Mouse (Mus musculus): ENCODE data around the gene Lrp3. TPM values are rescaled to one million over a fixed set of nuclear protein-coding genes. Genes with fewer than 3 reads are reported as not detected.
A peak's percentile ranks its signal among the peaks of the same experiment; 100 is the strongest.

Gene Lrp3
- total RNA-seq, 4 experiments from 2014 or later = 7.3 to 10.4 (median 9.1) TPM

GRCm38 (mm10) chr7:35191276-35191675, 24.0 kb downstream of the Lrp3 start:
- no peak for DNase-seq (ENCODE audit: low spot score)

DNA sequence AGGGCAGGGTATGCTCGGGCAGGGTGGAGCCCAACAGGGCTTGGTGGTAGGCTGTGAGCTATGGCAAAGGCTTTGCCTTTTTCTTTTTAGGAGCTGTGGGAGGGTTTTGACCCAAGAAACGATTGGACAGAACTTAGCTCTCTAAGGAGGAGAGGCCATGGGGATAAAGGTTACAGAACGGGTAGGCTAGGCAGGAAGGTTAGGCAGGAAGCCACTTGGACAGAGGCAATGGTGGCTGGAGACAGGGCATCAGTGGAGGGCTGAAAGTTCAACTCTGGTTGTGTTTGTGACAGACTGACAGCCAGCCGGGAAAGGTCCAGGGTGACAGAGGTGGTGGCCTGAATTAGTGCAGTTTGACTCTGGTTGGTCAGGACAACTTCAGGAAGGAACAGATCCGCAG, 25.6 kb downstream of the Lrp3 start:
- no peak for DNase-seq (ENCODE audit: low spot score)

DNA sequence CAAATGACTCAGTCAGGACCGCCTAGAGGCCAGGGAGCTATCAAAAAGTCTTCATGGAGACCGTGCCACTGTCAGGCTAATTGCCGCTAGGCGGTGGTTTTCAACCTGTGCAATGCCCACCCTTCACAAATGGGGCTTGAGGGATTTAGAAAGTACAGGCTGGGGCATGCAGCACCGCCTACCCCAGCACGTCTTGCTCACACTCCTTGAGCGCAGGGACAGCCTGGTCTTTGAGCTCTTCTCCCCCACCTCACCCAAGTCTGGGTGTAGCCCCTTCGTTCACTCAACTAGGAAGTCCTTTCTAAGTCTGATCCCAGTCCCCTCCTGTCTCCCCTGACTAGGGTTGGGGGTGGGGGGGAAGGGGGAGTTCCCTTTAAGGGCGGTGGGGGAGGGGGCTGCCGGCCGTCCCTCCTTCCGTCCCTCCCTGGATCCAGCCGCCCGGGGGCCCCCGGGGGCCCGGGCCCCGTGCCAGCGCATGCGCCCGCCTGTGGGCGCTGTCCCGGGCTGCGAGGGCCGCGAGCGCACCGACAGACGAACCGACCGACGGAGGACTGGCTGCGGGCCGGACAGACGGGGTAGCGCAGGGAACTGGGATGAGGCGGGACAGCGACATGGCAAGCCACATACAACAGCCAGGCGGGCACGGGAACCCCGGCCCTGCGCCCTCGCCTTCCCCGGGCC, 29.3 kb downstream of the Lrp3 start, which contains the start of gene Slc7a10:
TSS of gene Slc7a10 (plus strand) at position 497 of the 681 bp plus-strand sequence.
- no peak for DNase-seq (ENCODE audit: low spot score)

GRCm38 (mm10) chr7:35184833-35185724, 30.2 kb downstream of the Lrp3 start:
- no peak for DNase-seq (ENCODE audit: low spot score)

DNA sequence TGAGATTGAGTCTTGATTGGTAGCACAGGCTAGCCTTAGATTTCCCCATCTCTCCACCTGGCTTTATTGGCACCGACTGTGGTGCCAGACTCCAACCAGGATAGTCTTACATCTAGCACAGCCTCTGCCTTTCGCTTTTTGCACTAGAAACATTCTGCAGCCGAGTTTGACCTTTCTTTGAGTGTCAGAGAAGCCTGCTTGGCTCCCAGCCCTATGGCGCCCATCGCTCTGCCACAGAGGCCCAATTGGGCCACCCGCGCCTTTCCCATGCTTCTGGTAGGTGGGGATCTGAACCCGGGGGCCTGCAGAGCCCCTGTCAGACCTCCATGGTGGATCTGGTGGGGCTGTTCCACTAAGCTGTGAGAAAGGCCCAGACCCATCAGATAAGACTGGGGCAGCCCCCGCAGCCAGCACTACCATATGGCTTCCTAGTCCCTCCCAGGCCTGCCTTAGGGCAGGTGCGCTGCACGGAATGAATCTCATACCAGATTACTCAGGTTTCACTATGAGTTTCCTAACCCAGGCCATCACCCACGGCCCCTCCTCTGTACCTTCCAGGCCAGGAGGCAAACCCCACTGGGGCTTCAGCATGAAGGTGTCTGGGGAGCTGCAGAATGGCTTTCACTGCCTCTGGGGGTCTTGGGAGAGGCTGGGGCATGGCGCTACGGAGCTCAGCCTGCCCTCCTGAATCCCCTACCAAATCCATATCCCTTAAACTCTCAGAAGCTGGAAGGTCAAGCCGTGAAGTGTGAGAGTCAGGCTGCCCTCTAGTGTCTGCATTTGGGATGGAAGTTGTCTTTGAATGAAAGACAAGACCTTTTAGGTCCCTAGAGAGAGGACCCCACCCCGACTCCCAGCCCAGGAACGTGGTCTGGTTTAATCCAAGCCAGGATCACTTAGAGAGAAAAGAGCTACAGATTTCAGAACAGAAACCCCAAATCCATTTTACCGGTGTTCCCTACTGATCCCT, 38.6 kb downstream of the Lrp3 start:
- no peak for DNase-seq (ENCODE audit: low spot score)

DNA sequence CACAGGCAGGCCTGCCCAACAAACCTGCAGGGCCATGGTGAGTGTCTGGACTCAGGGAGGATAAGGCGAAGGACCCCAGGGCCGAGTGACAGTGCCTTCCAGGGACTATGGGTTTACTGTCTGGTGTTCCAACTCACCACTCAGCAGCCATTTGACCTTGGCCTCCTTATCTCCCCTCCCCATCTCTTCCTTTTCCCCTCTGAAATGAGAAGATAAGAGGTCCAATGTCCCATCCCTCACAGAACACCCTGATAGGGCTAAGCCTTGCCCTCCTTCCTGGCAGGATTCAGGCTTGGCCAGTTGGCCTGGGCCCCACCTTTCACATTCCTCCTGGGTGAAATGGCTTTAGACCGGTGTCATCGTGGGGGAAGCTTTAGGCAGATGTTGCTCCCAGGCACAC, 39.8 kb downstream of the Lrp3 start:
- no peak for DNase-seq (ENCODE audit: low spot score)

- no peak for DNase-seq (ENCODE audit: low spot score)
Measured at GRCm38 (mm10) chr7:35172519-35172918, 42.8 kb downstream of the Lrp3 start.

DNA sequence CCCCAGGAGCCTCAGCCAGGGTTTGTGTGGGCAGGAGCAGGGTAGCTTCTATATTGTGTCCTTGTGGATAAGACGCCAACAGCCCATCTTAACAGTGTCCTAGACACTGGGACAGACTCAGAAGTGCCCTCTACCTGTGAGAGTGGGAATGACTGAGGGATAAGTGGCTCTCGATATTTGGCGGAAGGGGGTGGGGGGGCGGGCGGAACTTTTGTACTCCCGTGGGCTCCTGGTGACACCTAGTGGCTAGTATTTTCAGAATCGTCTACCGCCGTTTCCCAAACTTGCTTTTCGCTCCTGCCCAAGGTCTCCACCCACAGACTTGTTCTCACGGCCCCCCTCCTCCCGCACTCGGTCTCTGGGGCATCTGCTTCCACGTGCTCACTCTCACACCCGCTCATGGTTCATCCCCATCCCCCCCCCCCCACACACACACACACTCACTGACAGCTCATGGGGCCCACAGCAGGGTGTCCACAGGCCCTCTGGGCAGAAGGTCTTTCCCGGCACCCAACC, 43.4 kb downstream of the Lrp3 start:
- peak; percentile 79 for DNase-seq (ENCODE audit: low spot score)

GRCm38 (mm10) chr7:35169341-35169740, 46.0 kb downstream of the Lrp3 start:
- DNase-seq (ENCODE audit: low spot score) = peak; percentile 91

- no peak for DNase-seq (ENCODE audit: low spot score)
Measured at GRCm38 (mm10) chr7:35167925-35168324, 47.4 kb downstream of the Lrp3 start.

DNA sequence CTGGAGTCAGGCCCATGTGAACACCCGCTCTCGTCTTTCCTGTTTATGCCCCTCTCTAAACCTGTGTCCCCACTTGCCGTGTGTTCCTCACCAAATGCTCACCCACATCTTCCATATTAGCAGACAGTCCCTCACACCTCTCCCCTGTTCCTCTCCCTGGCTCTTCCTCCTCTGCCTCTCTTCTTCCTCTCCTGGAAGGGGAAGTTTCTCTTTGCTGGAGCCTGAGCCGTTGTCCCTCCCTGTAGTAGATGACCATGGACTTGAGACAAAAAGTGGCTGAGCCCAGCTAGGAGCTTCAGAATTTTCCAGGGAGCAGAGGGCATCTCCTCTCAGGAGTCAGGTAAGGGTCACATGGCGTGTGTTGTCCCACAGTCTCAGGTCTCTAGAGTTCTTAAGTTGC, 48.3 kb downstream of the Lrp3 start:
- DNase-seq (ENCODE audit: low spot score) = no peak

DNA sequence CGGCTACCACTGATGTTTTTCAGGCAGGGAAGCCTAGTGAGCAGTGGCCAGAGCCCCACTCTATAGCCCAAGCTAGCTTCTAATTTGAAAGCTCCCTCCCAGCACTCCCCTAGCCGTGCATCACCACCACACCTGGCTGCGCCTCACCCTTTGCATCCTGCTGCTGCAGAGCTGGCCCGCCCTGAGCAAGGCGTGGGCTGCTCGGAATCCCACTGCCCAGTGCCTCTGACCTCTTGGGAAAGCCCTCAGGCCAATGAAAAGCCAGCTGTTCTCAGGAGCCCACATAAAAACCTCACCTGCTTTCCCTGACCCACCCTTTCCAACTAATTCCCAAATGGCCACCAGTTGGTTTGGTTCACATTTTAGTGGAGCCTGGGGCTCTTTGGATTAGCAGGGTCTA, 51.2 kb downstream of the Lrp3 start:
- no peak for DNase-seq (ENCODE audit: low spot score)

DNA sequence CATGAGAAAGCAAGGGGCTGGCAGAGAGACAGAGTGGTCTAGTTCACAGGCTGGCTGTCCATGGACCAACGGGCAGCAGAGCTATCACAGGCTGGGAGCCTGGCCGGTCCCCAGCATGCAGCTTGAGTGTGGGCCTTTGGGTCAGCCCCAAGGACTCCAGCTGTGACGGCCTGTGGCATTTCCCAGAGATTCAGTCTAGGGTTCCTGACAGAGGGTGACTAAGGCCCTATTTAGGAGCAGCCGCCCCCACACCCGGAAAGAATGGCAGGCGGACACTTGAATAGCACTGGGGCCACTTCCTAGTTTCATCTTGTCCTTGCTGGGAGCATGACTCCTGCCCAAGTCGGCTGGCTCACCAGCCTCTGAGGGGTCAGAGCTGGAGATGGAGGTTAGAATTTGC, 51.7 kb downstream of the Lrp3 start:
- no peak for DNase-seq (ENCODE audit: low spot score)

GRCm38 (mm10) chr7:35162443-35162842, 52.9 kb downstream of the Lrp3 start:
- DNase-seq (ENCODE audit: low spot score) = no peak

GRCm38 (mm10) chr7:35157512-35157911, 57.8 kb downstream of the Lrp3 start:
- DNase-seq (ENCODE audit: low spot score) = no peak

DNA sequence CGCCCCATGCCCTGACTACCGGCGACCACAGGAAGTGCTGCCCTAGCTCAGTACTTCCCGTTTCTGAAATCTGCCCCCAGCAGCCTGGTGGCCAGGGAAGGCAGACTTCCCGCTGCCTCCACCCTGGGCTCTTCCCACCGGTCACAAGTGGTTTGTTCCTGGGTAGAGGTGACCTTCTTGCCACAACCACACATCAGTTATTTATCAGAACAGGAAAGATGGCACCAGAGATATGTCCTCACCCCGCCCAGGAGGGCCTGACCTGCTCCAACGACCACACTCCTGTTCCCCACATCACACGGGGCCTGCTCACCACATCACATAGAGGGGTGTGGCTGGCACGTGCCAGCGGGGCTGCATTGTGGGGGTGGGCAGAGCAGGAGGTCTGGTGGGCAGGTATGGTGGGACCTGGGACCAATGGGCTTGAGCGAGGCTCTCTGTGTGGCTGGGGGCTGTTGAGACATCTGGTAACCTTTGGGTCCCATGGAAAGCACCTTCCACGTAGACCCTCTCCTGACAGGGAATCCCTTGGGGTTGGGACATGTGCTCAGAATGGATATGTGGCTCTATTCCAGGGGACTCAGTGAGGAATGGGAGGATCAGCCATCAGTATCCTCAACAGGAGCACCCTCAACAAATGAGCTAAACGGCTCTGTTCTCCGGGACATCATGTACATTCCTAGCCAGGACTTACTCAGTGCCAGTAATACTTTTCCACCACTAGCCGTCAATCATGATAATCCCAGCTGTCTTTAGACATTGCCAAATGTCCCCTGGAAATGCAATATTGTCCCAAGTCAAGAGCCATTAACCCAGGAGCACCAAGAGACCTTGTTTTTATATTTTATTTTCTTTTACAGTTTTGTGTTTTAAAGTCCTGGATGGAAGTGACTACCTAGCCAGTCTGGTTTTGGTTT, 58.5 kb downstream of the Lrp3 start:
- DNase-seq (ENCODE audit: low spot score) = no peak

- no peak for DNase-seq (ENCODE audit: low spot score)
Measured at GRCm38 (mm10) chr7:35154449-35154848, 60.8 kb downstream of the Lrp3 start.

DNA sequence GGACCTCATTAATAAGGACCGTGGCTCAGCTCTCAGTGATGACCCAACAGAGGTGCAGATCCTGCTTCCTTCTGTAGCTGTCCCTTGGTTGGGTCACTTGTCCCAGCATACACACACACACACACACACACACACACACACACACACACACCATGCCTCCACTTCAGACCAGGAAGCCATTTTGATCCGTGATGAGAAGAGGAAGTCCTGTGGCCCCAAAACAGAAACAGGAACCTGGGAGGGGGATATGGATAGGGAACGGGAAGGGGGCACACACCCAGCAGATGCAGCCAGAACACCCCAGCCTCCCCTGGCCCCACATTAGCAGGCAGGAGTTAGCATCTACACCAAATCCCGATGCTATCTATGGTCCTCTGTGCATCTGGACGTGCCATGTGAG, 64.4 kb downstream of the Lrp3 start:
- DNase-seq (ENCODE audit: low spot score) = no peak

Data from heart, adult 8-10 months (tissue).